Mouse (Mus musculus) left cerebral cortex, postnatal 10 days (tissue): Measurements from ENCODE around the gene Foxd1. TPM values are rescaled to one million over a fixed set of nuclear protein-coding genes. Genes with fewer than 3 reads are reported as not detected.

Experiments used
- DNase-seq, 2 experiments: peaks; one replicate each; pipeline ENCODE4 v3.0.0; 2021 to 2022; ENCODE audit warnings: low spot score in 2 of 2, mixed read lengths in 1 of 2; ENCODE audit errors: extremely low spot score in 1 of 2
- intact Hi-C: fragments of 180-260 bp; cut with DNase I; formaldehyde crosslinking; loops from one replicate; pipeline ENCODE4 v1.15.1; 2025
- total RNA-seq, 2 experiments: library from RNA; stranded (reverse); gene quantifications; 2 replicates each; pipeline ENCODE4 v1.2.3; 2021

The Foxd1 gene
- 1 to 10 TPM; 1.1 to 1.6 TPM for total RNA-seq

- intact Hi-C loops, result loop anchor here (5.0 kb wide), 2 partner anchors 218 to 233 kb away; no protein-coding TSS in a partner anchor
- DNase-seq, result peak in 1 of 2 experiments; percentile 84
Measured at GRCm38 (mm10) chr13:98354090-98354801, at the start of gene Foxd1. Foxd1 (plus strand) TSS chr13:98354242.

- no peak for DNase-seq
- intact Hi-C loops, result no loop called here
Measured at GRCm38 (mm10) chr13:98305257-98305656, 48.8 kb upstream of the Foxd1 start.

GRCm38 (mm10) chr13:98306393-98306792 lies 47.6 kb upstream of the Foxd1 start:
- no peak for DNase-seq
- intact Hi-C loops, result no loop called here

- intact Hi-C loops, result no loop called here
- no peak for DNase-seq
Measured at GRCm38 (mm10) chr13:98306852-98307475, 47.1 kb upstream of the Foxd1 start.

- intact Hi-C loops, result no loop called here
- DNase-seq, result no peak
Measured at GRCm38 (mm10) chr13:98308004-98308403, 46.0 kb upstream of the Foxd1 start.

- intact Hi-C loops, result no loop called here
- no peak for DNase-seq
Measured at GRCm38 (mm10) chr13:98308724-98309123, 45.3 kb upstream of the Foxd1 start.

- intact Hi-C loops, result loop anchor here (5.0 kb wide), 1 partner anchor 44 kb away; no protein-coding TSS in a partner anchor
- DNase-seq, result no peak
Measured at GRCm38 (mm10) chr13:98311597-98311996, 42.4 kb upstream of the Foxd1 start.

- no peak for DNase-seq
- intact Hi-C loops, result loop anchor here (5.0 kb wide), 1 partner anchor 46 kb away; no protein-coding TSS in a partner anchor
Measured at GRCm38 (mm10) chr13:98313631-98314030, 40.4 kb upstream of the Foxd1 start.

GRCm38 (mm10) chr13:98315124-98315523 lies 38.9 kb upstream of the Foxd1 start:
- DNase-seq, result no peak
- intact Hi-C loops, result no loop called here

GRCm38 (mm10) chr13:98316140-98316479 lies 37.9 kb upstream of the Foxd1 start:
- intact Hi-C loops, result no loop called here
- DNase-seq, result no peak

- intact Hi-C loops, result no loop called here
- peak; percentile 90 to 96 for DNase-seq
Measured at GRCm38 (mm10) chr13:98316480-98317245, 37.4 kb upstream of the Foxd1 start, which contains the start of gene Btf3. Btf3 (minus strand) TSS chr13:98317006.

GRCm38 (mm10) chr13:98317246-98317677 lies 36.8 kb upstream of the Foxd1 start:
- DNase-seq, result no peak
- intact Hi-C loops, result no loop called here

- intact Hi-C loops, result no loop called here
- DNase-seq, result no peak
Measured at GRCm38 (mm10) chr13:98317911-98318310, 36.1 kb upstream of the Foxd1 start.

GRCm38 (mm10) chr13:98325034-98325433 lies 29.0 kb upstream of the Foxd1 start:
- intact Hi-C loops, result no loop called here
- no peak for DNase-seq

- DNase-seq, result peak in 1 of 2 experiments; percentile 37
- intact Hi-C loops, result no loop called here
Measured at GRCm38 (mm10) chr13:98332106-98332505, 21.9 kb upstream of the Foxd1 start.

GRCm38 (mm10) chr13:98336205-98336604 lies 17.8 kb upstream of the Foxd1 start:
- DNase-seq, result no peak
- intact Hi-C loops, result no loop called here

GRCm38 (mm10) chr13:98340506-98340905 lies 13.5 kb upstream of the Foxd1 start:
- intact Hi-C loops, result no loop called here
- peak in 1 of 2 experiments; percentile 27 for DNase-seq

GRCm38 (mm10) chr13:98349491-98349890 lies 4.6 kb upstream of the Foxd1 start:
- no peak for DNase-seq
- intact Hi-C loops, result no loop called here

- peak in 1 of 2 experiments; percentile 39 for DNase-seq
- intact Hi-C loops, result loop anchor here (5.0 kb wide), 2 partner anchors 221 to 236 kb away; no protein-coding TSS in a partner anchor
Measured at GRCm38 (mm10) chr13:98351527-98351926, 2.5 kb upstream of the Foxd1 start.
